Mouse (Mus musculus) MN1 (cell line): ENCODE measurements around the gene Ddx51.

Experiments
- DNase-seq: peaks from one replicate; pipeline ENCODE4 v3.0.0-alpha.2; 2016; ENCODE audit warnings: low spot score

Gene Ddx51

DNA sequence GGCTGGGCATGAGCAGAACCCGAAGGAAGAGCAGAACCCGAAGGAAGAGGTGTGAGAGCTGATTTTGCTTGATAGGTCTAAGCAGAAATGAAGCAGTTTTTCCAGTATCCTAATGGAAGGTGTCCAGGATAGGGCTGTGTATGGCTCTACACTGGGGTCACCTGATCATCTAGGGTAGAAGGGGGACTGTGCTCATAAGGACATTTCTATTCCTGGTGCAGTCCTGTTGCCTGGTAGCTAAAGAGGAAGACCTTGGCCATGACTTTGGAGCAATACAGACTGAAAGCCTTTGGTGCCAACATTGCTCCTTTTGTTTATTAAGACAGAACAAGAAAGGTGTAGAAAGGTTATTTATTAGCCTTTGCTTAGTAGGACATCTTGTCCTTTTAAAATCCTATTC is 10.8 kb downstream of the Ddx51 start:
- DNase-seq, result no peak

GRCm38 (mm10) chr5:110664750-110665269 is 11.6 kb downstream of the Ddx51 start:
- no peak for DNase-seq

- DNase-seq, result no peak
Observed at GRCm38 (mm10) chr5:110665486-110666121, 12.4 kb downstream of the Ddx51 start.

DNA sequence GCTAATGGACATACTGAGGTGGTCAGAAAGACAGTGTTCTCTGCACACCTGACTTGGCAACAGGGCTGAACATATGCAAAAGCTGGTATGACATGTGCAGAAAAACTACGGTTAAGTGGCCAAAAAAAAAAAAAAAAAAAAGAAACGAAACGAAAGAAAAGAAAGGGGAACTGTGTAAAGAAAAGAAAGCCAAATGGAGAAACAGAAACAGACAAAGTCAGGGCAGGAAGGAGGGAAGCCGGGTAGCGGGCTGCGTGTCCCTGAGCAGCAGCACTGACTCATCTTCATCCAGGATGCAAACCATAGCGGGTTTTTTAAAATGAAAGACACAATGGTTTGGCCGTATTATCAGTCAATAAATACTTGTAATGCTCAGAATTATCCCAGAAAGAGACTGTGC is 28.8 kb downstream of the Ddx51 start:
- DNase-seq, result no peak

GRCm38 (mm10) chr5:110698617-110699016 is 45.4 kb downstream of the Ddx51 start:
- DNase-seq, result no peak

DNA sequence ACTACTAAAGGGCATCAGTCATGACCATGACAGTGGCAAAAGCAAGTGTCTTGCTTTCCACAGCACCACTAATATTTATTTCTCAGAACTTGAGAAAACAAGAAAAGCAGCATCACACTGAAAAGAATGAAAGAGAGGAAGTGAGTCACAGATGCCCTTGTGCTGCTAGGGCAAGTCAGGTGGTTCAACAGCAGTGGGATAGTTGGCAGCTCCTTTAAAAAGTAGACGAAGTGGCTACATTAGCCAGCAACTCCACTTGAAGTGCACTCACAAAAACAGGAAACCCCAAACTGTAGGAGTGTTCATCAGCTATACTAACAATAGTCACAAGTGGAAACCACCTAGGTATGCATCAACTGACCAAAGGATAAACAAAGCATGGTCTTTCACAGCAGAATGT is 50.8 kb downstream of the Ddx51 start:
- no peak for DNase-seq

GRCm38 (mm10) chr5:110709256-110709655 is 56.0 kb downstream of the Ddx51 start:
- DNase-seq, result peak; percentile 50
